Mouse (Mus musculus) frontal cortex, postnatal 14 days (tissue): ENCODE data around the gene Cacnb4.

Source experiments
- DNase-seq, 2 experiments: peaks; one replicate each; pipeline ENCODE4 v3.0.0; 2022; ENCODE audit warnings: low spot score in 2 of 2

Cacnb4 gene

DNA sequence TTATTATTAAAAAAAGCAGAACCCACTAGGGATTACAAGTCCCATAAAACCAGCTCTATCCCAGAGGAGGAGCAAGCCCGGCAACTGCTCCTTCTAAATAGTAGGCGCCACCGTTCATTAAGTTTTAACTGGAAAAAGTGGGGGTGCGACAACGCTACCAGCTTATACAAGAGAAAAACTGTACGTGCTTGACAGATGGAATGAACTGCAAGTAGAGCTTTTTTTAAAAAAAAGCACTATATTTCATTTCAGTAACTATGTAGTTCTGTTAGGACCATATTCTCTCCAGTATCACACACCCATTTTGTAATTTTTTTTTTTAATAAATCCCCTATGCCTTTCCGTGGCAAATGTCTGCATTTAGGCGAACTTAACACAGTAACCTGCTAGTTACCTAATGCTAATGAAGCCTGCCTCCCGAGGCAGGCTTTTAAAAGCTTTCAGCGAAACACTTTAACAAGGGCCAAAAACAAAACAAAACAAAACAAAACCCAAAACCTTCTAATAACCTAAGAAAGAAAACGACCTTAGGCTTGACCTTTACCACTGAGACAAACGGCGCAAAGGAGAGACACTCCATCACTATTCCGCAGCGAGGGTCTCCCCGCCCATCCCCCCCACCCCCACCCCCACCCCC, 252.9 kb downstream of the Cacnb4 start:
- DNase-seq, result no peak

DNA sequence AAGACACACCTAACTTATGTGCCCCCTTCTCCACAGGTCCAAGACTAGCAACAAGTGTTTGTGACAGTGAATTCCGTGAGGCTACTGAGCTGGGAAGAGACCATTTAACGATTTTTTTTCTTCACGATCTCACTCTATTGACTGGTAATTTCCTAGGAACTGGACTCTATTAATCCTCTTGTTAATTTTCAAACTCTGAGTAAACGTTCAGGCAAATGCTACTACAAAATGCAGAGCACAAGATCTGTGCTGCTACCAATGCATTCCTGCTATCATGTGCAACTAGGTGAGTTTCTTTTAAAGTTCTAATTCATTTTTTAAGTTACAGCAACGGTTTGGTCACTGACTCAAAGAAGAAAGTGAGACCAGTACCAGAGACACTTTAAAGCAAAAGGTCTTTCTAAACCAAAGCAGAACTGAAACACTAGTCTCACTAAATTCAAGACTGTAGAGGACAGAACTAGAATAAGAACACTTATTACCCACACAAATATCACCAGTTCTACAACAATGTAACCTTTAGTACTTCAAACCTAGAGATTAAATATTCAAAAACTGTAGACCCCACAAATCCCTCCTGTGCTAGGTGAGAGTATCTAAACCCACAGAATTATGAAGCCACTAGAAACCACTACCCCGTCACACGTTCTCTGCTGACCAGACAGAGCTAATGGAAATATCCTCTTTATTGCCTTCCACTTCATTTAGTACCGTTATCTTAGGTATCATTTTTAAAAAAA, 253.6 kb downstream of the Cacnb4 start:
- DNase-seq, result no peak

DNA sequence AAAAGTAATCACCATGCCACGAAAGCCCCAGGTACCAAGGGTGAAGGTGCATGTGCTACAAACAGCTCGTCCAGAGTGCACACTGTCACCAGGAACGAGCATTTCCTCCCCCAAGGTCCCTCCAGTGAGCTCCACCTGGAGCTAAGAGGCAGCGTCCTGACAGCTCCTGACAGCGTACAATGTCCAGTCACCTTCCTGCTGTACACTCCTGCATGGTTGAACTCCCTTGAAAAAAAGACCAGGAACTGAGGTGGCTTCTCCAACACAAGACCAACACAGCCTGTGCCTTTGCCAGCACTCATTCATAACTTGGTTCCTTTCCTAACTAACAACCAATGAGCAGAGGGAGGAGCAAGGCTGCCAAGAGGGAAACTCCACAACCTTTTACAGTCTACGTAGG, 255.4 kb downstream of the Cacnb4 start:
- DNase-seq, result no peak

DNA sequence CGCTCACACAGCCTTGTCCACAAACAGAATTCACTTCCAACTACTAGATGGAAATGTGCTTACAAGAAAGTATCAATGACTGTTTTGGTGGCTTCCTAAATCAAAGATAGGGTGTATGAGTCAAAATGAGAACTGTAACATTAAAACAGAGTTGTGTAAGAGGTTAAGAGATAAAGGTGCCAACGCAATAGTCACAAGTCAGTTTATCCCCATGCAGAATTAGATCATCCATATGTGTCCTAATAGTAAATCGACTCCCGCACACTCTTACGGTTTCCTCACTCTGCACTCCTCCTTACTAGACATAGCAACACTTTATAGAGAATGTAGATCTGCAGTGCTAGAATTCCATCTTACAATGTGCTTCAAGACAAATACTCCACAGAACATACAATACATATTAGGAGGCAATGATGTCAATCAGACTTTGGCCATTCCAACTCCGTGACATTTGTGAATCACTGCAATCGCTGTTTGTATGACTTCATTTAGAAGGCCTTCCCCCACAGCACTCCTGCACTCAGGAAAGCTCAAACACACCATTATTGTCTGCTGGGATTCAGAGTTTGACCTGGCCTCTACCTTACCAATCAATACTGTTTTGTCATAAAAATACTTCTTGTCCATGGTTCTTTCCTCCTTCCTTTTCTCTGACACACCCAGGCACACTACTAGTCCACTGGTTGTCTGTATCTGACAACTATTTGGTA, 256.5 kb downstream of the Cacnb4 start:
- DNase-seq, result no peak

DNA sequence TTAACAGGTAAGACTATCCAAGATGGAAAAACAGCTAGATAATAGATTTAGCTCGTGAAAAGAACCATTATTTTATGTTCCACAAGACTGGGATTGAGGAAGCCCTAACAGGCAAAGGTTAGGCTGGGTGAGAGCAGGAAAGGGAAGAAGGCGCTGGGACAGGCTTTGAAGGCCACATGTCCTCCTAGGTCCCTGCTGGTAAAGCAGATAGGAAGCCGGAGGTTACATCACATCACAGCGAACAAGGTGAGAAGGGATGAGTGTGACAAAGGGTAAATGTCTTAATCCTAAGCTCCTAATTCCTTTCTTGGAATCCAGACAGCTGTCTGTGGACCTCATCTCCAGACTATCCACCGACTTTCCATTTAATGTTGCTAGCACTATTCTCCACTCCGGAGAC, 257.3 kb downstream of the Cacnb4 start:
- no peak for DNase-seq

DNA sequence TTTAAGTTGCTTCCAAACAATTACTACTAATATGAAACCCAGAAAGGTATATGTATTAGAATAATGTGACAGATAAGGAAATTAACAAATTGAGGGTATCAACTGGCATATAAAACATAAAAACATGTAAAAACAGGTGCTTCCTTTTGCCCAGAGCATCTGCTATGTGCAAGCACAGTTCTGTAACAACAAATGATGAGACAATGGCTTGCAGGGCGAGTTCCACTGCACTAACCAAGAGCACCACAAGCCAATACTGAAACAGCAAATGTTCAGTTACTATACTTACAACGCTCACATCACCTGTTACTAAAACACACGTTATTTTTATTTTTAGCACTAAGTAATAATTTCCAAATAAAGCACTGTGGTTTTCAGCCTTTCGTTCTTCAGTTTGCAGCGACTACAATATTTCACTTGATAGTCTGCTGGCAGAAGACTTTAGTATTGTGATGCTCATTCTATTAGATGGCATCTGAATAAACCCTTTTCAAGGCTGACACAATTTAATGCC, 264.1 kb downstream of the Cacnb4 start:
- no peak for DNase-seq

DNA sequence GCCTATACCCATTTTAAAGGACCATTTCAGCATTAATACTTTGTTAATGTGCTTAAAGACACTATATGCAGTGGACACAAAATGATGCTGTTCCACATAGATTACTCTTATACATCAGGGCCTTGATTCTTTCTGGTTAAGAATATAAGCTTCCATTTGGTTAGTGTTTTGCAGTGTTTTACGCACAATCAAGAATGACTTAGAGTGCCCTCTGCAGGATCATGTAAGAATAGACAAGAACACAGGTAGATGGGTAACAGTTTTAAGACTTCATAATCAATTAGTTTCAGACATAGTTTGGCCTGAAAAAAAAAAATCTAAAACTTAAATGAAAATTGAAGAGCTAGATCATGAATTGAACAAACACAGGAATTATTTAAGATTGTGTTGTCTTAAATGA, 270.2 kb downstream of the Cacnb4 start:
- DNase-seq, result no peak

DNA sequence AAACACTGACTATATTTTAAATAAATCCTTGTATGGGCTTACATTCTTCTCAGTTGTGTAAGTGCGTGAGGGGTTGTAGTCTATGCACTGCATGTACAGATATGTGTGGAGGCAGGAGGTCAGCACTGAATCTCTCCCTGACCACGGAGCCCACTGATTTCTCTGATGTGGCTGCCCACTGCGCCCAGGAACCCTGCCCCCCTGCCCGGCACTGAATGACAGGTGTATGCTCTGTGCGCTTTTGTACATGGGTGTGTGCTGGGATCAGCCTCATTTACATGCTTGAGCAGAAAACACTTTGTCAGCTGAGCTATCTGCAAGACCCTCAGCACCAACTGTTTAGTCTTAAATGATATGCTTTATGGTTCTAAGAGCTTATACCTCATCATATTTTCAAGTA, 271.4 kb downstream of the Cacnb4 start:
- DNase-seq, result no peak

DNA sequence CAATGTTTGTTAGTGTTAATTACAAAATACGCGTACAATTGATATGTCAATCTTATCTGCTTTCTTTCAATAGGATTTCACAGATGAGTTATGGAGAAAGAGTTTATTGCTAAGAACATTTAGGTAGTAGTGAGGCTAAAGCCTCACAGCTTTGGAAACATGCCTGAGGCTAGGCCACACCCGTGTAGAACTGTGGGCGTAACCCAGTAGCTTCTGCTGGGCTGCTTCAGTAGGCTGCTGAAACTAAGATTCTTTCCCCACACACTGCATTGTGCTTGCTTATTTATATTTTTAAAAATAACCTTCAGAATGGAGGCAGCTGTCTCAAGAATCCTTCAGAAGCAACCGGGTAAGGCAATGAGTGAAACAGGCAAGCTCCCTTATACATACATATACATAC, 282.1 kb downstream of the Cacnb4 start:
- no peak for DNase-seq

DNA sequence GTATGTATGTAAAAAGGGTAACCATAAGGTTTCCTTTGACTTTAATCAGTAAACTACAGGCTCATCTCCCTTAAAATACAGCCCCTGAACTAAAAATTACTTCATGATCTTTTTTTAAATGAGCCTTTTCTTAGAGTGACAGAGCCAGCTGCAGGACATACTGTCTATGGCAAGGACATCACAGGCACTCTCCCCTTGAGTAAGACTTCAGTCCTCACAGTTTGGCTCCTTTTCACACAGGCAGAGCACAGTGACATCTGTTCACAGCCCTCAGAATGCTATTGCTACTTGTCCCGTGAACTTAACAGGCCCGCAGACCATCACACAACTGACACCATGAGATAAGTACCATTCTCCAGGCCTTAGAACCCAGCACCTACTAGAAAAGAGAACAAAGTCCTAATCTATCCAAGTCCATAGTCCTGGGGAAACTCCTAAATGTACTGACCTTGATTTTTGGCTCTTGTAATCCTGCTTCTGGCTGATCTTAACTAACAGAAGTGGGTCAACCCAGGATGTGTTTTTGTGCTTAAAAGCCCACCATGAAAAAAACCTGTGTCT, 286.1 kb downstream of the Cacnb4 start:
- no peak for DNase-seq

DNA sequence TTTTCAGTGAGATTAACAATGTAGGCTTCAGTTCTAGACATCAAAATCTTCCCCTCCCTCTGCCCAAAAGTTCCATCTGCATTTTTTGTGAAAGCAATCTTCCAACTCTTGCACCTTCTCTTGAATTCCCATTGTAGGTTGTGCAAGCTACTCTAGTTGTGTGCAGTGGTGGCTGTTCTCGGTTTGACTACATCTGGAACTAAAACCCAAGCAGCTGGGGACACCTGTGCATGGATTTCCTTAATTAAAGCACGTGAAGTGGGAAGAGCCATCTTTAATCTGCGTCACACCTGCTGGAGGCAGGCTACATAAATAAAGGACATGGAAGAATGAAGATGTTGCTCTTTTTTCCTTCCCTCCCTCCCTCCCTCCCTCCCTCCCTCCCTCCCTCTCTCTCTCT, 286.7 kb downstream of the Cacnb4 start:
- no peak for DNase-seq

DNA sequence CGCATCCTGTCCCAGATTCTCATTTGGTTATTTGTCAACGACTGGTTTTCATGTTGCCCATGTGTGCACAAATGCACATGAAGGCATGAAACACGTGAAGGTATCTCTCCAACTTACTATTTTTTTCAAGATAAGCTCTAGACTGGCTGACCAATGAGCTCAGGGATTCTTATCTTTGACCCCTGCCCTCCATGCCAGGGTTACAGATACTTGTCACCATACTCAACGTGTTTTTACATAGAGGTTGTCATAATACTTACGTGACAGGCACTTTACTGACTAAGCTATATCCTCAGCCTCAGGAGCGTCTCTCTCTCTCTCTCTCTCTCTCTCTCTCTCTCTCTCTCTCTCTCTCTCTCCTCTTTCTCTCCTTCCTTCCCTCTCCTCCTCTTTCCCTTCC, 290.2 kb downstream of the Cacnb4 start:
- DNase-seq, result no peak

DNA sequence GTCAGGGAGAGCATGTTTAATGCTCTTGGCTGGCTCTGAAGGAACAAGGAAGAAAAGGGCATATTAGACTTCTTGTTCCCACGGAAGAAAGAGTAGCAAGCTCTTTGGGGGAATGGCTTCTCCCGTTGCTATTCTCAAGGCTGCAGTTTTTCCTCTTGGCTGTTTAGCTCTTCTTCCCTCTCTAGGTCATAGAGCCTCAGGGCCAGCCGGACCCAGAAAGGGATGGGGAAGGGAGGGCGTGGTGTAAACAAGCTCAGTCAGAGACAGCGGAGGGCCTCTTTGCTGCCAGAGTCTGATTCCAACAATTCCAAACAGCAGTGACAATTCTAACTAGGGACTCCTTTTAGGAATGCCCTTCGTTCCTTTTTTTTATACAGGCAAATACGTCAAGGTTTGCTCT, 290.6 kb downstream of the Cacnb4 start:
- no peak for DNase-seq

DNA sequence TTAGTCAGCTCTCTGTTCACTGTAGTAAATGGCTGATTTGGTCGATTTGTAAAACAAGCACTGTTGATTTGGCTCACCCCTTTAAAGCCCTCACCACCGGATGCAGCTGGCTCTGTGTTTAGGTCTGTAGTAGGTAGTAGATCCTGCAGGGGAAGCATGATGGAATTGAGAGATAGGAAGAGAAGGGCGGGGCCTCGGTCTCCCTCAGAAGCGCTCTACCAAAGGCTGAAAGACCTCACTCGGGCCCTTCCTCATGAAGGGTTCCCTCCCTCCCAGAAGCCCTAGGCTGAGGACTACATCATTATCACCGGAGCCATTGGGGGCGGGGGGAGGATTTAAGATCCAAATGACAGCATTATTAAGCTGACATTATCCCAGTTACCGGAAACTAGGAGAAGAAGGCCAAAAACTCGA, 297.8 kb downstream of the Cacnb4 start:
- DNase-seq, result no peak

DNA sequence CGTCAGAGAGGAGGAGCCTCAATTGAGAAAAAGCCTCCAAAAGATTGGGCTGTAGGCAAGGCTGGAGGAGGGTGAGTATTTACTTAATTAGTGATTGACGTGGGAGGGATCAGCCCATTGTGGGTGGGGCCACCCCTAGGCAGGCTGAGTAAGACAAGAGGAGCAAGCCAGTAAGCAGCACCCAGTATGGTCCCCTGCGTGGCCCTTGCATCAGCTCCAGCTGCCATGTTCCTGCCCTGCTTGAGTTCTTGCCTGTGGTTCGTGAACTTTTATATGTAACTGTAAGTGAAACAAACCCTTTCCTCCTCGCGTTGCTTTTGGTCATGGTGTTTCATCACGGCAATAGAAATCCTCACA, 298.2 kb downstream of the Cacnb4 start, which contains the start of gene Neb:
Gene Neb (minus strand): TSS at position 27 of the 357 bp plus-strand sequence.
- DNase-seq, result no peak
